Mouse (Mus musculus) kidney, adult 2 months (tissue): ENCODE measurements around the gene Fam3c.
"Not testable (repeated sequence)": the region's sequence is repeated elsewhere in the genome, so short reads cannot be mapped to it uniquely, and the experiment has no call there.

Source experiments
- CTCF ChIP-seq: fragments of 200-500 bp; conservative IDR thresholded peaks from 2 replicates; pipeline ENCODE4 v1.5.1; 2011; ENCODE audit warnings: low read depth, mild to moderate bottlenecking, control low read depth, low read length, moderate library complexity, mixed read lengths; ENCODE audit not compliant: insufficient read depth, insufficient read length
- POLR2A ChIP-seq: fragments of 200-500 bp; IDR thresholded peaks from one replicate; pipeline ENCODE4 v1.6.1; 2011; ENCODE audit warnings: low read depth, low read length, control low read depth

- TF ChIP-seq CTCF, POLR2A: not testable (repeated sequence)
Observed at GRCm38 (mm10) chr6:22264094-22264493, 91.9 kb downstream of the Fam3c start.
